Mouse (Mus musculus): ENCODE data around the gene Ric8b. TPM values are rescaled to one million over a fixed set of nuclear protein-coding genes. Genes with fewer than 3 reads are reported as not detected.

Ric8b gene
- total RNA-seq, 2 experiments from 2014 or later = 44.8 to 46.4 TPM

DNA sequence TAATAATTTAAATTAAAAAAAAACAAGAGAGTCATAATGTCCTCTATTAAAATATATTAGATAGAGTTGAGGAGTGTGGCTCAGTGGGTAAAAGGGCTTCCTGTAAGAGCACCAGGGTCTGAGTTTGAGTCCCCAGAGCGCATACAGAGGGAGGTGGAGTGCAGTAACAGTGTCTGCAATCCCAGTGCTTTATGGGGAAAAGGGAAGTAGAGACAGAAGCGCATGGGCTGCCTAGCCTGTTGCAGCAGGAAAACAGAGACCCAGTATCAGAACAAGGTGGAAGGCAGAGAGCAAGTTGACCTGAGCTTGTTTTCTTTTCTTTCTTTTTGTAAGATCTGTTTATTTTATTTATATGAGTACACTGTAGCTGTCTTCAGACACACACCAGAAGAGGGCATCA lies 41.2 kb downstream of the Ric8b start:
- DNase-seq (ENCODE audit: low spot score) = no peak

DNA sequence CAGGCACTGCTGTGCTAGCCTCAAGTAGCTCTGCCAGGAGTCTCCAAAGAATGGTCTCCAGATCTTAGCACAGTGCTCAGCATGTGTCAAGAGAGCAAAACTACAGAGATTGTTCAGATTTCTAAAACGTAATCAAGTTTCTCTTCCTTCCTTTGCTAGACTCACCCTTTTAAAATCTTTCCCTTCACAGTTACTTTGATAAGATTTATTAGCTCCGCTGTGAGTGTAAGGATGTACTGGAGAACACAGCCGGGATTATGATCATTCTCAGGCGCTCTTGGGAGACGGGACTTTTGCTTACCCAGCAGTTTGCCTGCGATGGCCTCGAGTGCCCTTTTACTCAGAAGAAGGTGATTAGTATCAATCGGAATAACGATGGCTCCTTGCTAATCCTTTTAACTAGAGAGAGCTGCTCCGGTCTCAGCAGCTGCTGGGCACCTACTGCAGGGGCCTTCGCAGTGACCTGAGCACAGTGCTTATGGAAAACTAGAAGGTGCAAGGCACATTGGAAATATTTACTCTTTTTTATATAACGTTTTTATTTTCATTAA lies 43.0 kb downstream of the Ric8b start:
- DNase-seq (ENCODE audit: low spot score) = no peak

DNA sequence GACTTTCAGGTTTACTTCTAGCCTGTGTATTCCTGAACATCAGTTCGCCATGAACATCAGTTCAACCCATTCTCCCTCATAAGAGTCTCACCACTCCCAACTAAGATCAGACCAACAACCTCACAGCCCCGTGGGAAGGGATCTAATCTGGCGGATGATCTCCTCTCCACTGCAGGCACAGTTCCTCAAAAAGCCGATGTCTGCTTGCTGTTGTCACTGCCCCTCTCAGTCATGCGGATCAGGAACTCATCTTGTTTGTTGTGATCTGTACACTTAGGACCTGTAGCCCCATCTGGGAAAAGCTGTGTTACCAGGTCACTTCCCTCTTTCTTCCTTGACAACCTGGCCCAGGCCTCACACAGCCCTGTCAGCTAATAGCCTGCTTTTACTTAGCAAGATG lies 45.7 kb downstream of the Ric8b start:
- no peak for DNase-seq (ENCODE audit: low spot score)

DNA sequence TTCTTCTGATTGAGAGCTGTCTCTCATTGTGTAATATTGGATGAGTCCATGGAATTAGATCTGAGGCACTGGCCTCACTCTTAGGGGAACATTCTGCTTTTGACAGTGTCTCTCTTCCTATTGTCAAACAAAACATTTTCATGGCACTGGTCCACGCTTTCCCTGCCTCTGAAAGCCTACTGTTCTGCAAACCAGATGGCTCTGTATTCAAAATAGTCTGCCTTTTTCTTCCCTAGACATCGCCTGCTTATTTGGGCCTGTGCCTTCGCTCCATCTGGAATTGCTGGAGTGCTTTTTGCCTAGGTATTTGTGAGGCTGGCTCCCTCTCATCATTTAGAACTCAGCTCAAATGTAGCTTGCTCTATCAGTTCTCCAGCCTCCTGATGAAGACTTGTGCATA lies 46.3 kb downstream of the Ric8b start:
- DNase-seq (ENCODE audit: low spot score) = no peak

DNA sequence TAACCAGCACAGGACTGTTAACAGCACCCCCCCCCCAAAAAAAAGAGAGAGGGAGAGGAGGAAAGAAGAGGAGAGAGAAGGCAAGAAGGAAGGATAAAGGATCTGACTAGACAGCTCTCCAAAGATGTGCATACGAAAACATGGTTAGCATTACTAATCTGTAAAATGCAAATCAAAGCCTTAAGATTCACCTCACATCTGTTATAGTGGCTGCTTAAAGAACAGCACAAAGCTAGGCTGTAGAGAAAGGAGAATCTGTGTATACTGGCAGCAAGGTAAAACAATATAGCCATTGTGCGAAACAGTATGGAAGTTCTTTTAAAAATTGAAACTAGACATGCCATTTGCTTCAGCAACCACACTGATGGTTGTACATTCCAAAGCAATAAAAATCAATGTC lies 49.1 kb downstream of the Ric8b start:
- no peak for DNase-seq (ENCODE audit: low spot score)

DNA sequence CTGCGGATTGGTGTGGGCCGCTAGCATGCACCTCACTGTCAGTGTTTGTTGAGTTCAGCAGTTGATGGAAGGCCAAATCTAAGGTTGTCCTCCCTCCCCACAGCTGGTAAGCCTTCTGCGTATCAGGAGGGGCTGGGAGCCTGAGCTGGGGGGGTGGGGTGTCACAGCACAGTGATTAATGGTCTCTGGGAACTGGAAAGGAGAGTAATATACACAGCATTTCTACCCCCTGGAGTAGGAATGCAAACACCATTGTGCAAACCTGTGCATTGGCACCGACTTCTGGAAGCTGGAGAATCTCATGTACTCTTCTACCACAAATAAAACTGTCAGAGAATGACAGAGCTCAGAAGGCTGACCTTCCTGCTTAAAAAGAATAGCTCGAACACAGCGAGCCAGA lies 50.2 kb downstream of the Ric8b start:
- DNase-seq (ENCODE audit: low spot score) = no peak

DNA sequence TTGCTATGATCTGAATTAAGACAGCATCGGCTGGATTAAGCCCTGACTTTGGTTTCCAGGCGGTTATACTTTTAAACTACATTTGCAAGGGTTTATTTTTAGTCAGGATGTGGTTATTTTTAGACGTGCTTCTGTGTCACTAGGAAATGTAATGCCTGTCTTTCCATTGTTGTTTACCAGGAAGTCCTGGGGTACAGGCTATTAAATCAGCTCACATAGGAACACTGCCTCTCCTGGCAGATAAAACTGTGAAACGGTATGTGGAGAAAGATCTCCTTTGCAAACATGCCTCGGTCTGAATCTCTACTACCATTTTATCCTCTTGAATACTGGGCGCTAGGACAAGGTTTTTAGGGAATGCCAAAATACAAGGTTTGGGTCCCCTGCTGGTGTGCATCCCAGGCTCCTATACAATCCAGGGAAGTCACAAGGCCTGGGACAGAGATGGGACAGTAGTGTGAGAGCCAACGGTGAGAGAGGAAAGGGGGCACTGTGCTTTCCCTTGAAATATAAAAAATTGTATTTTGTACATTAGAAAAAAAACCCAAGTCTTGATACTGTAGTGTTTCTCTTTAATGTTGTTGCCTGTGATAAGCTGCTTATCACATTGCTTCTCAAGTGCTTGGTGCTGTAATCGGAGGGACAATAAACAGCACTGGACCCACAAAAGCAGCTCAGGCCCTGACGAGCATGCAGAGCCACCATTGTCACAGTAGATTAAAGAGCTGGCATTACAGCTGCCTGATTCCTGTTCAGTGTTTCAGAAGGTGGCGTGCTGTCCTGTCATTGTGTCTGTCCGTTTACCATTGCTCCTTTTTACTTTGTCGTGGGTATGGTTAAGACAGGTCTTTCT lies 51.7 kb downstream of the Ric8b start:
- DNase-seq (ENCODE audit: low spot score) = peak; percentile 29

DNA sequence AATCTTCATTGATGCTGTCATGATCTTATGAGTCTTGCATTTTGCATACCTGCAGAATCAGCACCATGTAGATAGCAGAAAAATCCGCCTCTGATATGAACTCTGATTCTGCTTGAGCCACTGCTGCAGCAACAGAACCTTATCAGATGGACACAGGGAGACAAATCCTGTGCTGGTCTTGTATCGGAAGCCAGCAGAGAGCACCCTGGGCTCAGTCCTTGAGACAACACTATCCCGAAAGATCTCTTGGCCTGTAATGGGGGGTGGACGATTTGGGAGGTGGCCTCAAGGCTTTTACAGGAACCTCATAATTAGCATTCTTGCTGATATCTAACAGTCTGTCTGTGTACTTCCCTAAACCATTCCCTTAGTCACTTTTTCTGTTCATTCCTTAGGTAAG lies 57.8 kb downstream of the Ric8b start:
- DNase-seq (ENCODE audit: low spot score) = no peak

DNA sequence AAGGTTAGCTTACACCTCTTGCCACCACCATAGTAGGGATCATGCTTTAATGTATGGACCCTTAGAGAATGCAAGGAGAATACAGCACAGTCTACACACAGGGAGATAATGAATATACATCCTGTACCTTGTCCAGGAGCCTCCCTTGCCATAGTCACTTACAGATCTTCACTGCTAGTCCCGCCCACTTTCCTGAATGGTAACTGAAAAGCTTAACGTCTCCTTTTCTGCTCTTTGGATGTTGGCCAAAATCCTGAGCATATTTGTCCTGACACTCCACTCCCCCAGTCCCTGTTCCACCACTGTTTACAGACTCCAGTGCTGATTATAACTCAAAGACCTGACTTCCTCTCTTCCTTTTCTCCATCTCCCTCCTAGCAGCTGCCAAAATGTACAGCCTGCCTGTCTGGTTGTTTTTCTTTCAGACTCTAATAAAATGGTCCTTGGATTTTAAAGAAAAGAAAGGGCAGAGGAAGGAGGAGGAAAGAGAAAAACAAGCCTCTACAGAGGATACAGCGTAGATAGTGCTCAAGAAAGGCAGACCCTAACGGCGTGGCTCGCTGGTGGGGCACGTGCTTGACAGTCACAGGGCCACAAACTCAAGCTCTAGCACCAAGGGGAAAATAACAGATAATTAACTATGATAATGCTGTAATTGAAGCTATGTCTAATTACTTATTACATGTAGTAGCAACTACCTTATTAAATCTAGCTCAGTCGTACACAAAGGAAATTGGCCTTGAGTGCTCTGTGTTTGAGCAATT lies 59.4 kb downstream of the Ric8b start:
- DNase-seq (ENCODE audit: low spot score) = no peak

DNA sequence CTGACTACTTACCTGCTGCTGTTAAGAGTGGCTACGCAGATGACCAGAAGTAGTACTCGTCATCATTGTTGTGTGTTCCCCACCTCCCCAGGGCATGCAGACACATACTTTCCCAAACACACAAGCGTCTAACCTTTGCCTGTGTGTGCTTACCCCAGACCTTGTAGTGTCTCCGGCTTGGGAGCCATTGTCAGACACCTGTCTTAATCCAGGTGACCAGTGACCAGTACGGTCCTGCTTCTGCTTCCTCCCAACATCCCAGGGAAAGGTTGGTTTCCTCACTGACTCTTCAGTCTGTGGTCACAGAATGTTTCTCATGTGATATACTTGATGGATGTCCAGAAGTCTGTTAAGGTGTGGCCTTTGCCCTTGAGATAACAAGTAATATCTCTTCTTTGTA lies 62.9 kb downstream of the Ric8b start:
- no peak for DNase-seq (ENCODE audit: low spot score)

DNA sequence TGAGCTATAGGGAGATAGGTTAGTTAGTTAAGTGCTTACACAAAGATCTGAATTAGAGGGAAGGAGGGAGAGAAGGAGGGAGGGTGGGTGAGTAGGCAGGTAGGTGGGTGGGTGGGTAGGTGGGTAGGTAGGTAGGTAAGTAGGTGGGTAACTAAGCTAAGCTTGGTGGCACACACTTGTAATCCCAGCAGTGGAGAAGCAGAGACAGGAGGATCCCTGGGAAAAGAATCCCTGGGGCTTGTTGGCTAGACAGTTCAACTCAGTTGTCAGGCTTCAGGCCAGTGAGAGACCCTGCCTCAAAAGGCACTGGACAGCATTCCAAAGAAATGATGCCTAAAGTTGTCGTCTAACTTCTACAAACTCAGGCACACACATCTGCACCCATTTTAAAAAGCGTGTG lies 64.0 kb downstream of the Ric8b start:
- no peak for DNase-seq (ENCODE audit: low spot score)

DNA sequence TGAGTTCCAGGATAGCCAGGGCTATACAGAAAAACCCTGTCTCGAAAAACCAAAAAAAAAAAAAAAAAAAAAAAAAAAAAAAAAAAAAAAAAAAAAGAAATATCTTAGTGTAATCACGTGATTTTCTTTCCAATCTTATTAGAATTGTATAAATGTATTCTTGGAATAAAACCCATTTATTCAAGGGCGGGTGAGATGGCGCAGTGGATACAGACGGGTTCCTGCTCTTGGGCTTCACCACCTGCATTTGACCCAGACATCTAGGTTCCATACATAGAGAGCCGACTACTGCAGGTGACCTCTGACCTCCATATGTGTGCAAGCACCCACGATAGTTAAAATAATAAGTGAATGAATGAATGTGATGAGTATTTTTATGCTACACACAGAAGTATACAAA lies 65.3 kb downstream of the Ric8b start:
- DNase-seq (ENCODE audit: low spot score) = no peak

DNA sequence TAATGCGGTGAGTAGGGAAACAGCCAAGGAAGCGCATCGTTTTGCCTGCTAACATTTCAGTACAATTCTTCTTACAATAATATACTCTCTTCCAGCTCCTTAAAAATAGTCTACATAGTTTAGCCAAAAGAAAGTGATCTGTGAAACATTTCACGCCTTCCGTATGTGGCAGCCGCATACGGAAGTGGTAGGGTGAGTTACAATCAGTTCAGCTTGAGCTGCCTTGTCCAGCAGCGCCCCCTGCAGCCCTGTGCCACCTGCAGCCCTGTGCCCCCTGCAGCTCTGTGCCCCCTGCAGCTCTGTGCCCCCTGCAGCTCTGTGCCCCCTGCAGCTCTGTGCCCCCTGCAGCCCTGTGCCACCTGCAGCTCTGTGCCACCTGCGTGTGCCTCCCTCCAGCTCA lies 68.5 kb downstream of the Ric8b start:
- peak; percentile 70 for DNase-seq (ENCODE audit: low spot score)

DNA sequence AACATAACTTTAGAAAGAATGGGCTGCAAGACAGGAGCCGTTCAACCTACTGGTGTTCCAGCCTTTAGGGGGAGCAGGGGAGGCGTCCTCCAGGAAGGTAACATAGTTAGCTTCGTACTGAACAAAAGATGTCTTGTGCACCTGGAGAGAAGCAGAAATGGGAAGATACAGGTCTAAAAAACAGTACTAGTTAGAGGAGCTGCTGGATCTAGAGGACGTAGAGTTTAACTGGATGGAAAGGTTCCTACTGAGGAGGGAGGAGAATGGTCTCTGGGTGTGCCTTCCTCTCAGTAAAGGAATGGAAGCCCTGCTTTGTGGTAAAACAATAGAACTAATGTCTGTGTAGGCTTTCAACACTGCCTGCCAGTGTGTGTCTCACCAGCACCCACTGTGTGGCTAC lies 70.2 kb downstream of the Ric8b start:
- DNase-seq (ENCODE audit: low spot score) = no peak

DNA sequence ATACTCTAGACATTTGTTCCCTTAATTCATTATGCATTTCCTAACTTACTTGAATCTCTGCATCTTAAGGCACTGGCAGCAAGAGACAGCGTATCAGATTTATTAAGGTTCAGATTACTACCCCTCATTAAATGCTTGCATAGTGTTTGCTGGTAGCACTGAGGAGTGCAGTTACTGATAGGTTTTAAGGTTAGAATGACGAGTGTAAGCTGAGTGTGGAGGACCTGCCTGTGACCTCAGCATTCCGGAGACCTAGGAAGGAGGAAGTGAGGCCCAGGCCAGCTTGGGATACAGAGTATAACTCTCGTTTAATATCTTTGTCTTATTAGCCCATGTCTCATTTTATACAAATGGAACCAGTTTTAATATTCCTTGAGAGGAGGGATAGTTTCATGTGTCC lies 71.2 kb downstream of the Ric8b start:
- no peak for DNase-seq (ENCODE audit: low spot score)

DNA sequence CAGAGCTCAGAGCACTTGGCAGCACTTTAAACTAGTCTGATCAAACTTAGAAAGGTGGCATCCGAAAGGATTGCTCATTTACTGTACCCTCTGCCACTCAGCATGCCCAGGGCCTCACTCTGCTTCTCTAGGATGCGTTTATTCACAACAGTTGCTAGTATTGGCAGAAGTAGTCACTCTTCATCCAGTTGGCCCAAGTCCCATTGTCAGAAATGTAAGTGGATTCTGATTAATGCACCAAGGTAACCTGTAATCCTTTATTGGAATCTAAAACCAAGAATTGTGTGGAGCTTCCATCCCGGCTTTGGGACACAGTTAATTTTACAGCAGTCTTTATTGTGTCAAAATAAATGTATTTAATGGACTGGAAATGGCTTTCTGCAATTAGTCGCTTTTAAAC lies 76.9 kb downstream of the Ric8b start:
- DNase-seq (ENCODE audit: low spot score) = no peak

DNA sequence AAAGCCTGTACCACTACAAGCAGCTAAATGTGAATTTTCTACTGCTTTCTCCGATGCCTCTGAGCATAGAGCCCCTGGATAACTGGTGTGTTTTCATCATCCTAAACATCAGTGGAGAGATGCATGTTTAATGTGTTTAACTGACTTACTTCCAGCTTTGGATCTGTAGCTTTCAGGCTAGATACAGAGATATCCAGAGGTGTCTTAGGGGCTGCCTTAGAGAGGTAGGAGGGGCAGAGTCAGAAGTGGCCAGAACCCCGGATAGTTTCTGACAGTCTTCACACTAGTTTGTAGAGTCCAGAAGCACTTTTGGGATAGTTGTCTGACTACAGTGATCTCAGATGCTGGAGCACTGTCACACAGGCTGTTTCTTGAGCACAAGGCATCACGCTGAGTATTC lies 77.6 kb downstream of the Ric8b start:
- no peak for DNase-seq (ENCODE audit: low spot score)

DNA sequence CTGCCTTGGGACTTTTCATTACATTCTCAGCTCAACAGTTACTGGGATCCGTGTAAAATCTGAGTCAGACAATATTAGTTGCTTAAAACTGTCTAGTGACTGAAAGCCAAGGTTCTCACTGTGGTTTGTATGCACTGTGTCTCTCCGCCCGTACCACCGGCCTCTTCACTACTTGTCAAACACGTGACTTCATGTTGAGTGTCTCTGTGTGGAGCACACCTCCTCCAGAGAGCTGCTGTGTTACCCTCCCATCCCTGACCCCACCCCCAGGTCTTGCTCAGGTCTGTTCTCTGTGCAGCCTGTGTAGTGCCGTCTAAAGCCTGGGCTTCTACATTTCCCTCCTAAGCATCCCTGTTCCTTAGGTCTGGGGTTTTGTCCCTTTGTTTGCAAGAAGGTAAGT lies 79.0 kb downstream of the Ric8b start:
- no peak for DNase-seq (ENCODE audit: low spot score)

DNA sequence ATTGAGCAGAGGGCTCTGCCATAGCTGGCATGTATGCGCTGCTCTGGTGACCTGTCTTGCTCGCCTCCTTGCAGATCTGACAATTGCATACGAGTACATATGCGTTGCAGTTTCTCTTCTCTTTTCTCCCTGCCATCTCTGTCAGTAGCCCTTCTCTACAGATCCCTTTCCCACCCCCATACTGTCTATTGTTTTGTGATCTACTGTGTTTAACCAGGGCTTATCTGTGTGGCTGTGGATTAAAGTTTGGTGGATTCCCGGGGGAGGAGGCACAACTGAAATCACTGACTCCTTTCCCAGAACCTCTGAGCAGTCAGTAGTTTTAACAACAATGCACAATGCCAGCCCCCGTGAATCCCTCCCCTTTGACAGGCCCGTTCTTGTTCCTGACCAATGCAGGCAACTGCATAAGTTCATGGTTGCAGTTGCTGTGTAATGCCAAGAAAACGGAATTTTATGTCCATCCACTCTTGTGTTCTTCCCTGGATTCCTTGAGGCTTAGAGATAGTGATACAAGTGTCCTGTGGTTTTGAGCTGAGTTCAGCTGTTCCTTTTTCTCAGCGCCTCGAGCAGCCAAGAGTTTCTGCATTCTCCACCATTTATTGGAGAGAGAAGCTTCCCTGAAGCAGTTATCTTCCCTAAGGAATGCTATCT lies 80.3 kb downstream of the Ric8b start:
- DNase-seq (ENCODE audit: low spot score) = no peak

DNA sequence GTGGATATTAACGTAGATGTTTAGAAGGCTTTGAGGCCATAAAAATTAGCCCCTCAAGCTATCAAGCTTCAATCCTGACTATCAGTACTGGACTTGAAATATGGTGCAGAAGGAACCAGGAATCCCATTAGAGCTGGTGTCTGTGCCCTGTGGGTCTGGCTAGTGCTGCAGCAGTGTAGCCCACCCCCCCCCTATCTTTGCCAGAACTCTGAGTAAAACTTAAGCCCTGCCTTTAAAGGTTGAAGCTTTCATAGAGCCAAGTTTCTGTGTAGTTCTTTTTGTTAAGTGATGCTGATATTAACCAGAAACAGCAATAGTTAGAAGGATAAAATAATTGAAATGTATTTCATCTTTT lies 80.8 kb downstream of the Ric8b start:
- no peak for DNase-seq (ENCODE audit: low spot score)

DNA sequence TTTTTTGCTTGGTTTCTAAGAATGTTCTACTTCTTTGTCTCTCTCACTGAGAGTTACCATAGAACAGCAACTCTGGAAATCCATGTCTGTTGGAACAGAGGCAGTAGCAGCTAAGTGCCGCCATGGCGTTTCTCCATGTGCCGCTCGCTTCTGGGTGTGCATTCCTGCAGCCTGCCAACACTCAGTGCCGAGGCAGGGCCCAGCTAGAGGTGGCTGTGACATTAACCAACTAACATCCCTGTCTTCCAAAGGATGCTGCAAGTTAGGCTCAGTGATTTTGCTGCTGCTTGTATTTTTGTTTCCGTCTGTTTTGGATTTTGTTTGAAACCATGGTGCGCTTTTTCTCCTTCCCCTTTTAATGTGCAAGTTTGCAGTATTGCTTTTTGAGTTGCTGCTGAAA lies 84.5 kb downstream of the Ric8b start:
- peak; percentile 58 for DNase-seq (ENCODE audit: low spot score)

All from gastrocnemius, adult 18-20 months (tissue).